Mouse (Mus musculus) macrophage (primary cell): ENCODE results near the gene Ints6. TPM values are rescaled to one million over a fixed set of nuclear protein-coding genes. Genes with fewer than 3 reads are reported as not detected.
"Not testable (repeated sequence)": the region's sequence is repeated elsewhere in the genome, so short reads cannot be mapped to it uniquely, and the experiment has no call there.

Source experiments
- H3K27ac ChIP-seq: fragments of 350-480 bp; formaldehyde crosslinking; 2 replicates; pipeline ENCODE4 v1.9.0; 2021
- H3K36me3 ChIP-seq: fragments of 350-480 bp; formaldehyde crosslinking; 2 replicates; pipeline ENCODE4 v1.9.0; 2021; ENCODE audit errors: inconsistent target
- H3K4me3 ChIP-seq: fragments of 350-480 bp; formaldehyde crosslinking; 2 replicates; pipeline ENCODE4 v1.9.0; 2021; ENCODE audit errors: inconsistent target
- H3K79me2 ChIP-seq: fragments of 350-480 bp; formaldehyde crosslinking; 2 replicates; pipeline ENCODE4 v1.9.0; 2021; ENCODE audit errors: inconsistent target
- WGBS: methylation state at CpG from one replicate; pipeline ENCODE4 v1.1.7; 2026; ENCODE audit warnings: inconsistent platforms; ENCODE audit not compliant: missing documents; 5-methylcytosine and 5-hydroxymethylcytosine counted together
- polyA plus RNA-seq: library from polyadenylated mRNA; stranded (reverse); fragments of 250-400 nt; gene quantifications from 3 replicates; pipeline ENCODE4 v1.2.4, GENCODE M21; 2018; ENCODE audit warnings: inconsistent platforms

The Ints6 gene
- polyA plus RNA-seq, 1 experiment from 2014 or later, result 46.3 TPM

DNA sequence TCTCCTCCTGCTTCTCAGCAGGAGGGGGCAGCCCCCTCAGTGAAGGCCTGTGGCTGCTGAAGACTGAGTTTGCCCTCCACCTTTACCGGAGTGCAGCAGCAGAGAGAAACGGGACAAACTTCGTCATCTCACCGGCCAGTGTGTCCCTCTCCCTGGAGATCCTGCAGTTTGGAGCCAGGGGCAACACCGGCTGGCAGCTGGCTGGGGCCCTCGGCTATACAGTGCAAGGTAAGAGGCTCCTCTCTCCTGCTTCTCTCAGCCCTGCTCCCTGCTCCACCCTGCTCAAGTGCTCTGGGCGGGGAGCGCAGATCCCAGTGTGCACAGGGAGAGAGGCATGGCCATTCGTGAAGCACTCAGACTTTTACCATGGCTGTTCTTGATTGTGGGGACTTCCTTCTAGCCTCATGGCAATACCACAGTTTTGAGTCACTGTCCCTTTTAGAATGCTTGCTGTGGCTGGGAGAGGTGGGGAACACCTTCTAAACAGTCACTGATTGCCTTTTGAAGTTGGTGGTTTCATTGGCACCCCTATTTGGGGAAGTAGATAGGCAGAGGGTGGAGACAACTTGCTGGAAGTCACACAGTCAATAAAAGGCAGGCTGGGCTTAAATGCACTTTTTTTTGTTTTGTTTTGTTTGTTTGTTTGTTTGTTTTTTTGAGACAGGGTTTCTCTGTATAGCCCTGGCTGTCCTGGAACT lies 95.8 kb downstream of the Ints6 start:
- Histone ChIP-seq H3K79me2 (no peaks in the 10 kb centered on the region), H3K4me3 (no peak overlapping the region), H3K36me3 (no peaks in the 10 kb centered on the region), H3K27ac (no peak overlapping the region)
- WGBS, result 65% methylated on average over 9 of the region's 9 CpGs

DNA sequence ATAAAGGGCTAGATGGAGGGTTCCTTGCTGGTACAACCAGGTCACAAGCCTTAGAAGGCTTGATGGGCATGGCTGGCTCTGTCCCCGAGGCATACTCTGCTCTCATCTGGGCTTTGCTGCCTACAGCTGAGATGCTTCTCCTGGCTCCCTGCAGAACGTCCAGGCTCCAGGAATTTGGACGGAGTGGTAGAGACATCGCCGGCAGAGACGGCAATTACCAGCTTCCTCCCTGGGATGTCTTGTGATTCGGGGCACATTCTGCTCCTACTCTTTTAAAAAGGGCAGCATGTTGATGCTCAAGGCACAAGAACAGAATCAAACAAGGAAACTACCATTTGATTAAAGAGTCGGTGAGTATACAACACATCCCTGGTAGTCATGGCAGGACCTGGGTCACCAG lies 97.6 kb downstream of the Ints6 start, which contains the start of gene Serpine3:
Serpine3 (plus strand) TSS at position 301 of the 400 bp plus-strand sequence.
- no peak within 1 kb of the TSS for H3K27ac ChIP-seq
- H3K36me3 ChIP-seq, result no peaks in the 10 kb centered on the region
- no peaks in the 10 kb centered on the region for H3K79me2 ChIP-seq
- 92% methylated on average over 8 of the region's 8 CpGs for WGBS
- no peak within 1 kb of the TSS for H3K4me3 ChIP-seq

- Histone ChIP-seq H3K79me2 (no peaks in the 10 kb centered on the region), H3K27ac (no peak overlapping the region), H3K4me3 (no peak overlapping the region), H3K36me3 (no peaks in the 10 kb centered on the region)
- WGBS, result 80% methylated on average over 6 of the region's 6 CpGs
Measured at GRCm38 (mm10) chr14:62662381-62662780, 98.6 kb downstream of the Ints6 start.

GRCm38 (mm10) chr14:62657469-62657868 lies 103.5 kb downstream of the Ints6 start:
- Histone ChIP-seq H3K4me3 (no peak overlapping the region), H3K79me2 (no peaks in the 10 kb centered on the region), H3K27ac (no peak overlapping the region), H3K36me3 (no peaks in the 10 kb centered on the region)
- 15% methylated on average over 3 of the region's 3 CpGs for WGBS

DNA sequence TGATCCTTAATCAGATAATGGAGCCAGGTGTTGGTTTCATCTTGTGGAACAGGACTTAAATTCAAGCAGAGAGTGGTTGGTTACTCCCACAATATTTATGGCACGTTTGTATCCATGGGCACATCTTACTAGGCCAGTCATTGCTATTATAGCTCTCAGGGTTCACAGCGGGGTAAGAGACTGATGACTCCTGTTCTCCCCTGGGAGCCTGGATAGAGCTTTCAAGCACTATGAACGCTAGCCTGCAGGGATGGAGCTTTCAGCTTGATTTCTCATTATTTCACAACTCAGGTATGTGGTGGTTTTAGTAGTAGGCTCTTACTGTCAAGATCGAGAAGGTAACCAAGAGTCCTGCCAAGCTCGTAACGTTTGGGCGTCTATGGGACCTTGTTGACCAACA lies 105.0 kb downstream of the Ints6 start:
- no peak overlapping the region for H3K4me3 ChIP-seq
- H3K36me3 ChIP-seq, result no peaks in the 10 kb centered on the region
- no peak overlapping the region for H3K27ac ChIP-seq
- 94% methylated on average over 7 of the region's 7 CpGs for WGBS
- H3K79me2 ChIP-seq, result no peaks in the 10 kb centered on the region

- no peak overlapping the region for H3K27ac ChIP-seq
- H3K79me2 ChIP-seq, result no peaks in the 10 kb centered on the region
- H3K36me3 ChIP-seq, result no peaks in the 10 kb centered on the region
- H3K4me3 ChIP-seq, result no peak overlapping the region
- 86% methylated on average over 3 of the region's 3 CpGs for WGBS
Measured at GRCm38 (mm10) chr14:62651771-62652170, 109.2 kb downstream of the Ints6 start.

- no peaks in the 10 kb centered on the region for H3K36me3 ChIP-seq
- no peak overlapping the region for H3K27ac ChIP-seq
- no peaks in the 10 kb centered on the region for H3K79me2 ChIP-seq
- 87% methylated on average over 3 of the region's 3 CpGs for WGBS
- H3K4me3 ChIP-seq, result no peak overlapping the region
Measured at GRCm38 (mm10) chr14:62650376-62650775, 110.6 kb downstream of the Ints6 start.

DNA sequence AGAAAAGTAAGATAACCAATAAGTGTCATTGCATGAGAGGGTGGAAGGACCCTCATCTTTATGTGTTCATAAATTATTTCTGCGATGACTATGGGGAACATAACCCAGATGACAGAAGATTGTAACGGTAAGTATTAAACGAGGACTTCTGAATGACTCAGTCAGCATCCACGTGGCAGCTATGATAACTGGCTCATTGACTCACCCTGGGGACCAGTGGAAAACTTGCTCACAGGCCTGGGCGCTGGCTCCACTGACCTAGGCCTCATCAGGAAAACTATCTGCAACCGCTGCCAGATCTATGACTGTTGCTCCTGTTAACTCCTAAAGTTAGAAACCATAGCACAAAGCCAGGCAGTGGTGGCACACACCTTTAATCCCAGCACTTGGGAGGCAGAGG lies 112.6 kb downstream of the Ints6 start:
- Histone ChIP-seq H3K36me3 (no peaks in the 10 kb centered on the region), H3K27ac (no peak overlapping the region), H3K4me3 (no peak overlapping the region), H3K79me2 (no peaks in the 10 kb centered on the region)
- 90% methylated on average over 6 of the region's 6 CpGs for WGBS

DNA sequence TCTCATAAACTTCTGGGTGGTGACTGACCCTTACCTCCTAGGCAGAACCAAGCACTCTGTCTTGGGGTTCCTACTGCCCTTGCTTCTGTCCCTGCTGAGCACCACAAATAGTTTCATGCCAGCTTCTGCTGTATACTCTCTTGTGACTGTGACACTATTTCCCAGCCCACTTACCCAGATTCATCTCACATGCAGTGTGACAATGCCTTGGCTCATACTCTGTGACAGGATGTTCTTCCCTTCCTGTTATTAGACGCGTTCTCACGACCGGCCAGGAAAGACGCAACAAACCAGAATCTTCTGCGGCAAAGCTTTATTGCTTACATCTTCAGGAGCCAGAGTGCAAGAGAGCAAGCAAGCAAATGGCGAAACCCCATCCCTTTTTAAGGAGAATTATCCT lies 118.6 kb downstream of the Ints6 start:
- 59% methylated on average over 5 of the region's 7 CpGs for WGBS

DNA sequence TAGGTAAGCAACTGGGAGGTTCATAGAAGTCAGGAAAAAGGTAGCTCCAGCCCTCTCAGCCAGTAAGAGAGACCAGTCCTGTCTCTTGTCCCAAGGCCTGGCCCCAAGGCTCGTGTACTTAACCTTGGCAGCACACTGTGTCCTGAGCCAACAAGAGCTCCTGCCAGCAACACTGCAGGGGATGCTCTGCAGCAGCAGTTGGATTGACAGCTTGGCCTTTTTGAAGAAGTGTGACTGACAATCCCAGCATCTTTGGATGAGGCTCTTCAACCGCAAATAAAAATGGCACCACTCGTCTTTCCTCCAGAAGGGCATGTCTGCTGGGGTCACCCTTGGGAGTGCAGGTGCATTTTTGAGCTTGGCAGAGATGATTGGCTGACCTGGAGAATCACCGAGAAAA lies 120.6 kb downstream of the Ints6 start:
- WGBS, result 88% methylated on average over 4 of the region's 4 CpGs
- no peaks in the 10 kb centered on the region for H3K36me3 ChIP-seq
- H3K4me3 ChIP-seq, result no peak overlapping the region
- H3K79me2 ChIP-seq, result no peaks in the 10 kb centered on the region
- no peak overlapping the region for H3K27ac ChIP-seq

More for the DNA sequence above, 118.6 kb downstream of the Ints6 start:
- not testable (repeated sequence) for H3K27ac ChIP-seq, H3K79me2 ChIP-seq, H3K36me3 ChIP-seq, H3K4me3 ChIP-seq

DNA sequence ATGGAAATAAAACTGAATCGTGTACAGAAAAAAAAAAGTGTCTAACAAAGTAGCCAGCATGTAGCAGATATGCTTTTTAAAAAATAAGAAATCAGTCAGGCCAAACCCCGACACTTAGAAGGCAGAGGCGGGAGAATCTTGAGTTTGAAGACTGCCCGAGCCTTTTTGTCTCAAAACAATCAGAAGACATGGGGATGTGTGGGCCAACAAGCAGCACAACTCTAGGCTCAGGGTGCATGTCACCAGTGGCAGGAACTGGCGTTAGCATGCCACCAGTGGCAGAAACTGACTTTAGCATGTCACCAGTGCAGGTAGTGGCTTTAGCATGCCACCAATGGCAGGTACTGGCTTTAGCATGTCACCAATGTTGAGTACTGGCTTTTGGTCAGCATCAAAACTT lies 121.4 kb downstream of the Ints6 start:
- Histone ChIP-seq H3K4me3 (no peak overlapping the region), H3K27ac (no peak overlapping the region), H3K36me3 (no peaks in the 10 kb centered on the region), H3K79me2 (no peaks in the 10 kb centered on the region)
- 78% methylated on average over 5 of the region's 5 CpGs for whole genome bisulfite sequencing

DNA sequence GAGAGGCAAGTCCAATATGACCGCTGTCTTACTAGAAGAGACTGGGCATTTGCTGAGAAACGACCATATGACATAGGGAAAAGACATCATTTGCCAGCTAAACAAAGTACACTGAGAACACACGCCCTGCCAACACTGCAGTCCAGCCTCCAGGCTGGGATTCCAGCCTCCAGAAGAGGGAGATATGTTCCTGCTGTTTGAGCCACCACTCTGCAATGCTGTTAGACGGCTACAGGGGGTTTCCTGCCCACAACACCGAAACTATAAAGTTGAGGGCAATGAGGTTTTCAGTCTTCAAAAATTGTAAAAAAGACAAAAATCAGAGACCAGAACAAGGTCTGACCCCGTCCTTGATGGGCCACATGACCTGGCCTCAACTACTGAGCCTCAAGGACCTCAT lies 121.9 kb downstream of the Ints6 start:
- H3K36me3 ChIP-seq, result no peaks in the 10 kb centered on the region
- H3K4me3 ChIP-seq, result no peak overlapping the region
- H3K27ac ChIP-seq, result no peak overlapping the region
- no peaks in the 10 kb centered on the region for H3K79me2 ChIP-seq
- WGBS, result 41% methylated on average over 6 of the region's 6 CpGs

- H3K79me2 ChIP-seq, result no peaks in the 10 kb centered on the region
- WGBS, result 72% methylated on average over 6 of the region's 6 CpGs
- no peak overlapping the region for H3K4me3 ChIP-seq
- H3K27ac ChIP-seq, result no peak overlapping the region
- H3K36me3 ChIP-seq, result no peaks in the 10 kb centered on the region
Measured at GRCm38 (mm10) chr14:62638345-62638702, 122.6 kb downstream of the Ints6 start.

- H3K27ac ChIP-seq, result no peak overlapping the region
- H3K4me3 ChIP-seq, result no peak overlapping the region
- H3K79me2 ChIP-seq, result no peaks in the 10 kb centered on the region
- WGBS, result 50% methylated on average over 8 of the region's 9 CpGs
- H3K36me3 ChIP-seq, result no peaks in the 10 kb centered on the region
Measured at GRCm38 (mm10) chr14:62637436-62638344, 123.3 kb downstream of the Ints6 start.

DNA sequence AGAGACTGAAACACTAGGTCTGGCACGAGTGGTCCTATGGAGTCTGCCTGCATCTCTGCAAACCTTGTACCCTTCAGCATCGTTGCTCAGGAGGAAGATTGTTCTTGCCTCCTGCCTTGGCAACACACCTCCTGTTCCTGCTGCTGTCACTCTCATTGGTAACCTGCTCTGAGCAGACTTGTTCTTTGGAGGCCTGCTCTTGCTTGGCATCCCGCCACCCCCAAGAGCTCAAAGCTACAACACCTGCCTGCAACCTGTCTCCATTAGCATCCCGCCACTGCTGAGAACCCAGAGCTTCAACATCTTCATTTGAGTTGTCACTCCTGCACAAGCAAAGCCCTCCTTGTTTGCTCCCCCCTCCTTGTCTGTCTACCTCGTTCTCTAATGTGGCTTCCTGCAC lies 133.0 kb downstream of the Ints6 start:
- WGBS, result 95% methylated on average over 5 of the region's 5 CpGs
- H3K4me3 ChIP-seq, result no peak overlapping the region
- H3K79me2 ChIP-seq, result no peaks in the 10 kb centered on the region
- H3K27ac ChIP-seq, result no peak overlapping the region
- H3K36me3 ChIP-seq, result no peaks in the 10 kb centered on the region
